Mouse (Mus musculus): Measurements from ENCODE around the gene Chn2.
A peak's percentile ranks its signal among the peaks of the same experiment; 100 is the strongest.

The Chn2 gene

GRCm38 (mm10) chr6:54197821-54198412 is 158.6 kb downstream of the Chn2 start:
- DNase-seq (ENCODE audit: low spot score in 2 of 2) = no peak

- no peak for DNase-seq (ENCODE audit: low spot score in 2 of 2)
Observed at GRCm38 (mm10) chr6:54199516-54199915, 160.2 kb downstream of the Chn2 start.

- no peak for DNase-seq (ENCODE audit: low spot score in 2 of 2)
Observed at GRCm38 (mm10) chr6:54200031-54200722, 160.8 kb downstream of the Chn2 start.

GRCm38 (mm10) chr6:54202311-54203020 is 163.1 kb downstream of the Chn2 start:
- no peak for DNase-seq (ENCODE audit: low spot score in 2 of 2)

- no peak for DNase-seq (ENCODE audit: low spot score in 2 of 2)
Observed at GRCm38 (mm10) chr6:54203316-54203715, 164.0 kb downstream of the Chn2 start.

GRCm38 (mm10) chr6:54203926-54204325 is 164.6 kb downstream of the Chn2 start:
- DNase-seq (ENCODE audit: low spot score in 2 of 2) = no peak

- no peak for DNase-seq (ENCODE audit: low spot score in 2 of 2)
Observed at GRCm38 (mm10) chr6:54204931-54205330, 165.6 kb downstream of the Chn2 start.

GRCm38 (mm10) chr6:54205471-54205870 is 166.1 kb downstream of the Chn2 start:
- no peak for DNase-seq (ENCODE audit: low spot score in 2 of 2)

GRCm38 (mm10) chr6:54206221-54206738 is 166.9 kb downstream of the Chn2 start:
- DNase-seq (ENCODE audit: low spot score in 2 of 2) = no peak

GRCm38 (mm10) chr6:54208786-54209185 is 169.4 kb downstream of the Chn2 start:
- no peak for DNase-seq (ENCODE audit: low spot score in 2 of 2)

- DNase-seq (ENCODE audit: low spot score in 2 of 2) = no peak
Observed at GRCm38 (mm10) chr6:54210971-54211370, 171.6 kb downstream of the Chn2 start.

- DNase-seq (ENCODE audit: low spot score in 2 of 2) = no peak
Observed at GRCm38 (mm10) chr6:54211939-54212338, 172.6 kb downstream of the Chn2 start.

GRCm38 (mm10) chr6:54213743-54214142 is 174.4 kb downstream of the Chn2 start:
- no peak for DNase-seq (ENCODE audit: low spot score in 2 of 2)

GRCm38 (mm10) chr6:54215636-54216035 is 176.3 kb downstream of the Chn2 start:
- DNase-seq (ENCODE audit: low spot score in 2 of 2) = no peak

- no peak for DNase-seq (ENCODE audit: low spot score in 2 of 2)
Observed at GRCm38 (mm10) chr6:54216512-54216911, 177.2 kb downstream of the Chn2 start.

- no peak for DNase-seq (ENCODE audit: low spot score in 2 of 2)
Observed at GRCm38 (mm10) chr6:54220124-54220523, 180.8 kb downstream of the Chn2 start.

- DNase-seq (ENCODE audit: low spot score in 2 of 2) = peak in 1 of 2 experiments; percentile 59
Observed at GRCm38 (mm10) chr6:54223529-54223928, 184.2 kb downstream of the Chn2 start.

GRCm38 (mm10) chr6:54224325-54224724 is 185.0 kb downstream of the Chn2 start:
- DNase-seq (ENCODE audit: low spot score in 2 of 2) = no peak

- no peak for DNase-seq (ENCODE audit: low spot score in 2 of 2)
Observed at GRCm38 (mm10) chr6:54225327-54225726, 186.0 kb downstream of the Chn2 start.

GRCm38 (mm10) chr6:54227061-54227460 is 187.7 kb downstream of the Chn2 start:
- DNase-seq (ENCODE audit: low spot score in 2 of 2) = no peak

- DNase-seq (ENCODE audit: low spot score in 2 of 2) = no peak
Observed at GRCm38 (mm10) chr6:54228421-54228820, 189.1 kb downstream of the Chn2 start.

- peak; percentile 58 to 65 for DNase-seq (ENCODE audit: low spot score in 2 of 2)
Observed at GRCm38 (mm10) chr6:54228874-54229273, 189.5 kb downstream of the Chn2 start.
